Mouse (Mus musculus) embryonic facial prominence, embryonic 13.5 days (tissue): ENCODE measurements around the gene Ppp1cc. TPM values are rescaled to one million over a fixed set of nuclear protein-coding genes. Genes with fewer than 3 reads are reported as not detected.
A peak's percentile ranks its signal among the peaks of the same experiment; 100 is the strongest.
"Not testable (repeated sequence)": the region's sequence is repeated elsewhere in the genome, so short reads cannot be mapped to it uniquely, and the experiment has no call there.

Experiments
- ATAC-seq: fragments of 200-750 bp; cut with Nextera tagmentation; 2 replicates; pipeline ENCODE4 v1.8.0; 2017; ENCODE audit warnings: low read depth; ENCODE audit not compliant: insufficient number of reproducible peaks, insufficient read depth, low FRiP score, low TSS enrichment
- H3K27ac ChIP-seq: fragments of 300-500 bp; sonication (generic); 2 replicates; pipeline ENCODE4 v1.5.1; 2015; ENCODE audit warnings: moderate library complexity, mild to moderate bottlenecking, inconsistent platforms
- H3K27me3 ChIP-seq: fragments of 300-500 bp; sonication (generic); 2 replicates; pipeline ENCODE4 v1.6.1; 2015; ENCODE audit warnings: mild to moderate bottlenecking, inconsistent platforms
- H3K36me3 ChIP-seq: fragments of 300-500 bp; sonication (generic); 2 replicates; pipeline ENCODE4 v1.6.1; 2015; ENCODE audit warnings: mild to moderate bottlenecking, inconsistent platforms
- H3K4me1 ChIP-seq: fragments of 300-500 bp; sonication (generic); 2 replicates; pipeline ENCODE4 v1.6.1; 2015; ENCODE audit warnings: inconsistent platforms
- H3K4me2 ChIP-seq: fragments of 300-500 bp; sonication (generic); 2 replicates; pipeline ENCODE4 v1.6.1; 2015; ENCODE audit warnings: moderate library complexity, mild to moderate bottlenecking, inconsistent platforms
- H3K4me3 ChIP-seq: fragments of 300-500 bp; sonication (generic); 2 replicates; pipeline ENCODE4 v1.5.1; 2015; ENCODE audit warnings: mild to moderate bottlenecking, inconsistent platforms
- H3K9ac ChIP-seq: fragments of 300-500 bp; sonication (generic); 2 replicates; pipeline ENCODE4 v1.6.1; 2015; ENCODE audit warnings: mild to moderate bottlenecking, inconsistent platforms
- H3K9me3 ChIP-seq: fragments of 300-500 bp; sonication (generic); 2 replicates; pipeline ENCODE4 v1.6.1; 2016; ENCODE audit warnings: inconsistent platforms
- WGBS: fragments of 180-500 bp; shearing (Covaris S2); methylation state at CpG from one replicate; pipeline ENCODE4 v1.1.7; 2015; ENCODE audit warnings: mixed read lengths; 5-methylcytosine and 5-hydroxymethylcytosine counted together
- polyA plus RNA-seq: library from polyadenylated mRNA; unstranded; fragments of >200 nt; fragmentation: Nextera tagmentation; extraction: Ambion mirVana; gene quantifications from 2 replicates; pipeline ENCODE4 v1.2.1, GENCODE M21; 2015

The Ppp1cc gene
- polyA plus RNA-seq, 1 experiment from 2014 or later = 249 TPM

- no peak overlapping the region for H3K9ac ChIP-seq
- no peak for ATAC-seq
- no peak overlapping the region for H3K4me3 ChIP-seq
- peaks cover 15% of the 10 kb centered on the region for H3K4me1 ChIP-seq
- H3K4me2 ChIP-seq = no peak overlapping the region
- 0 out of 2 replicates have a peak, but pooled peaks cover 2% of the 10 kb centered on the region for H3K9me3 ChIP-seq
- no peak overlapping the region for H3K27ac ChIP-seq
- H3K36me3 ChIP-seq = no peaks in the 10 kb centered on the region
- 56% methylated on average over 8 of the region's 8 CpGs for WGBS
- H3K27me3 ChIP-seq = no peaks in the 10 kb centered on the region
These were observed 15.7 kb upstream of the Ppp1cc start for GRCm38 (mm10) chr5:122142230-122142992.

- Histone ChIP-seq H3K27ac (no peak overlapping the region), H3K4me3 (no peak overlapping the region), H3K36me3 (no peaks in the 10 kb centered on the region), H3K9me3 (0 out of 2 replicates have a peak, but pooled peaks cover 2% of the 10 kb centered on the region), H3K9ac (no peak overlapping the region), H3K27me3 (no peaks in the 10 kb centered on the region), H3K4me2 (no peak overlapping the region), H3K4me1 (peaks cover 15% of the 10 kb centered on the region)
- ATAC-seq = no peak
- WGBS = 77% methylated on average over 15 of the region's 15 CpGs
These were observed 14.5 kb upstream of the Ppp1cc start for GRCm38 (mm10) chr5:122143543-122143942.

GRCm38 (mm10) chr5:122144825-122145224, 13.3 kb upstream of the Ppp1cc start:
- ATAC-seq = no peak
- WGBS = 91% methylated on average over 4 of the region's 4 CpGs
- peak overlapping the region; percentile 92; the same call in 1 of the 2 replicates for H3K27ac ChIP-seq

GRCm38 (mm10) chr5:122145381-122146055, 12.6 kb upstream of the Ppp1cc start:
- H3K4me1 ChIP-seq = peaks cover 15% of the 10 kb centered on the region
- peak overlapping the region; percentile 92 for H3K27ac ChIP-seq
- ATAC-seq = no peak
- no peaks in the 10 kb centered on the region for H3K27me3 ChIP-seq
- peak overlapping the region; percentile 52; the same call in 1 of the 2 replicates for H3K9ac ChIP-seq
- no peaks in the 10 kb centered on the region for H3K36me3 ChIP-seq
- H3K9me3 ChIP-seq = 0 out of 2 replicates have a peak, but pooled peaks cover 2% of the 10 kb centered on the region
- H3K4me3 ChIP-seq = peak overlapping the region; percentile 19; the same call in 1 of the 2 replicates
- 47% methylated on average over 15 of the region's 15 CpGs for WGBS
- H3K4me2 ChIP-seq = peak overlapping the region; percentile 47

More at GRCm38 (mm10) chr5:122144825-122145224, 13.3 kb upstream of the Ppp1cc start:
- no peak overlapping the region for H3K9ac ChIP-seq
- no peak overlapping the region for H3K4me2 ChIP-seq
- no peaks in the 10 kb centered on the region for H3K27me3 ChIP-seq
- H3K4me1 ChIP-seq = peaks cover 15% of the 10 kb centered on the region
- 0 out of 2 replicates have a peak, but pooled peaks cover 2% of the 10 kb centered on the region for H3K9me3 ChIP-seq
- H3K36me3 ChIP-seq = no peaks in the 10 kb centered on the region
- no peak overlapping the region for H3K4me3 ChIP-seq

GRCm38 (mm10) chr5:122146056-122146580, 12.0 kb upstream of the Ppp1cc start:
- Histone ChIP-seq H3K4me3 (0 out of 2 replicates have a peak overlapping the region, but pooled peaks have one; percentile 19), H3K27me3 (no peaks in the 10 kb centered on the region), H3K27ac (peak overlapping the region; percentile 92), H3K9me3 (0 out of 2 replicates have a peak, but pooled peaks cover 2% of the 10 kb centered on the region), H3K36me3 (no peaks in the 10 kb centered on the region), H3K4me2 (peak overlapping the region; percentile 47), H3K4me1 (peaks cover 15% of the 10 kb centered on the region), H3K9ac (peak overlapping the region; percentile 40; the same call in 1 of the 2 replicates)
- no peak for ATAC-seq
- 25% methylated on average over 10 of the region's 10 CpGs for WGBS

- Histone ChIP-seq H3K27me3 (no peaks in the 10 kb centered on the region), H3K27ac (peak overlapping the region; percentile 92), H3K36me3 (no peaks in the 10 kb centered on the region), H3K9ac (peak overlapping the region; percentile 40; the same call in 1 of the 2 replicates), H3K4me3 (no peak overlapping the region), H3K9me3 (0 out of 2 replicates have a peak, but pooled peaks cover 2% of the 10 kb centered on the region), H3K4me2 (peak overlapping the region; percentile 47), H3K4me1 (peaks cover 15% of the 10 kb centered on the region)
- ATAC-seq = no peak
These were observed 11.5 kb upstream of the Ppp1cc start for GRCm38 (mm10) chr5:122146609-122147008.

- ATAC-seq = no peak
- Histone ChIP-seq H3K4me2 (no peak overlapping the region), H3K9ac (no peak overlapping the region), H3K27me3 (no peaks in the 10 kb centered on the region), H3K27ac (no peak overlapping the region), H3K36me3 (no peaks in the 10 kb centered on the region), H3K4me1 (peaks cover 15% of the 10 kb centered on the region), H3K9me3 (0 out of 2 replicates have a peak, but pooled peaks cover 2% of the 10 kb centered on the region), H3K4me3 (no peak overlapping the region)
- 67% methylated on average over 1 of the region's 1 CpGs for WGBS
These were observed 10.0 kb upstream of the Ppp1cc start for GRCm38 (mm10) chr5:122148107-122148506.

- Histone ChIP-seq H3K4me1 (peaks cover 15% of the 10 kb centered on the region), H3K27ac (no peak overlapping the region), H3K27me3 (no peaks in the 10 kb centered on the region), H3K9ac (no peak overlapping the region), H3K4me2 (no peak overlapping the region), H3K4me3 (no peak overlapping the region), H3K36me3 (no peaks in the 10 kb centered on the region), H3K9me3 (0 out of 2 replicates have a peak, but pooled peaks cover 2% of the 10 kb centered on the region)
- ATAC-seq = no peak
- 40% methylated on average over 4 of the region's 4 CpGs for WGBS
These were observed 8.8 kb upstream of the Ppp1cc start for GRCm38 (mm10) chr5:122149259-122149658.

GRCm38 (mm10) chr5:122152508-122152907, 5.6 kb upstream of the Ppp1cc start:
- 81% methylated on average over 5 of the region's 5 CpGs for WGBS
- not testable (repeated sequence) for ATAC-seq, H3K9ac ChIP-seq

GRCm38 (mm10) chr5:122154006-122154405, 4.1 kb upstream of the Ppp1cc start:
- H3K9ac ChIP-seq = no peak overlapping the region
- no peak overlapping the region for H3K27ac ChIP-seq
- no peak overlapping the region for H3K4me2 ChIP-seq
- peaks cover 12% of the 10 kb centered on the region for H3K4me1 ChIP-seq
- no peaks in the 10 kb centered on the region for H3K36me3 ChIP-seq
- no peak for ATAC-seq
- no peaks in the 10 kb centered on the region for H3K27me3 ChIP-seq
- H3K9me3 ChIP-seq = no peaks in the 10 kb centered on the region
- 33% methylated on average over 11 of the region's 14 CpGs for WGBS
- H3K4me3 ChIP-seq = no peak overlapping the region

More at GRCm38 (mm10) chr5:122152508-122152907, 5.6 kb upstream of the Ppp1cc start:
- peaks cover 11% of the 10 kb centered on the region for H3K4me1 ChIP-seq
- H3K27me3 ChIP-seq, H3K27ac ChIP-seq, H3K4me3 ChIP-seq, H3K9me3 ChIP-seq, H3K36me3 ChIP-seq, H3K4me2 ChIP-seq: not testable (repeated sequence)

- no peaks in the 10 kb centered on the region for H3K27me3 ChIP-seq
- peaks cover 19% of the 10 kb centered on the region for H3K4me1 ChIP-seq
- no peaks in the 10 kb centered on the region for H3K9me3 ChIP-seq
- no peak overlapping the region for H3K27ac ChIP-seq
- H3K4me3 ChIP-seq = no peak overlapping the region
- WGBS = 62% methylated on average over 3 of the region's 3 CpGs
- no peak for ATAC-seq
- no peak overlapping the region for H3K9ac ChIP-seq
- no peaks in the 10 kb centered on the region for H3K36me3 ChIP-seq
- H3K4me2 ChIP-seq = no peak overlapping the region
These were observed 3.3 kb upstream of the Ppp1cc start for GRCm38 (mm10) chr5:122154782-122155181.
